Mouse (Mus musculus): ENCODE measurements around the gene Gm12695. TPM values are rescaled to one million over a fixed set of nuclear protein-coding genes. Genes with fewer than 3 reads are reported as not detected.
A peak's percentile ranks its signal among the peaks of the same experiment; 100 is the strongest.

The Gm12695 gene
- not detected in 2 replicates for polyA plus RNA-seq (2015; fragmentation: Nextera tagmentation; extraction: Ambion mirVana)

DNA sequence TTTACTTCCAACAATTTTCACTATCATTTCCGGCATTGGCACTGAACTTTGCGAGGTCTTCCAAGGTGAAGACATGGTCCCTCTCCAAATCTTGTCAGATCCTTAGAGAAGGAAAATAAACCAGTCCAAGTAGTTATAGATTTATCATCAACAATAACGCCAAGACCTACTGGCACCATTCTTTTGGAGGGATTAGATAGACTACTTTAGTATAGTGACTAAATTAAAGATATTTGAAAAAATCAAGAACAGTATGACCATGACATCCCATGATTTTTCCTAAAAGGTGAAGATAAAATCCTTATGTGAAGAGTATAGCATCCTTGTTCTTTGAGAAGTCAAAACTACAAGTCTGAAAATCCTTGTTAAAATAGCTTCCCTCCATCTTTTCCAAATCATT lies at the start of gene Gm12695:
Gene Gm12695 (minus strand): TSS at position 101 of the 400 bp plus-strand sequence.
- no peak for ATAC-seq (replicated peaks)
- 97% methylated on average over 3 of the region's 3 CpGs for WGBS
- no peaks in the 10 kb centered on the region for H3K27me3 ChIP-seq (replicated peaks)
- H3K4me3 ChIP-seq: no peak within 1 kb of the TSS
- H3K9me3 ChIP-seq: no peaks in the 10 kb centered on the region
- no peak within 1 kb of the TSS for H3K4me2 ChIP-seq
- H3K9ac ChIP-seq: no peak within 1 kb of the TSS
- H3K36me3 ChIP-seq (replicated peaks): no peaks in the 10 kb centered on the region
- H3K27ac ChIP-seq: no peak within 1 kb of the TSS
- no peaks in the 10 kb centered on the region for H3K4me1 ChIP-seq

- Histone ChIP-seq H3K27me3 (replicated peaks) (no peaks in the 10 kb centered on the region), H3K36me3 (replicated peaks) (no peaks in the 10 kb centered on the region), H3K4me1 (no peaks in the 10 kb centered on the region), H3K4me2 (no peak overlapping the region), H3K9me3 (no peaks in the 10 kb centered on the region), H3K27ac (no peak overlapping the region), H3K9ac (no peak overlapping the region), H3K4me3 (no peak overlapping the region)
- ATAC-seq (replicated peaks): no peak
- 85% methylated on average over 4 of the region's 4 CpGs for WGBS
Observed at GRCm38 (mm10) chr4:96825540-96826045, 40.6 kb upstream of the Gm12695 start.

DNA sequence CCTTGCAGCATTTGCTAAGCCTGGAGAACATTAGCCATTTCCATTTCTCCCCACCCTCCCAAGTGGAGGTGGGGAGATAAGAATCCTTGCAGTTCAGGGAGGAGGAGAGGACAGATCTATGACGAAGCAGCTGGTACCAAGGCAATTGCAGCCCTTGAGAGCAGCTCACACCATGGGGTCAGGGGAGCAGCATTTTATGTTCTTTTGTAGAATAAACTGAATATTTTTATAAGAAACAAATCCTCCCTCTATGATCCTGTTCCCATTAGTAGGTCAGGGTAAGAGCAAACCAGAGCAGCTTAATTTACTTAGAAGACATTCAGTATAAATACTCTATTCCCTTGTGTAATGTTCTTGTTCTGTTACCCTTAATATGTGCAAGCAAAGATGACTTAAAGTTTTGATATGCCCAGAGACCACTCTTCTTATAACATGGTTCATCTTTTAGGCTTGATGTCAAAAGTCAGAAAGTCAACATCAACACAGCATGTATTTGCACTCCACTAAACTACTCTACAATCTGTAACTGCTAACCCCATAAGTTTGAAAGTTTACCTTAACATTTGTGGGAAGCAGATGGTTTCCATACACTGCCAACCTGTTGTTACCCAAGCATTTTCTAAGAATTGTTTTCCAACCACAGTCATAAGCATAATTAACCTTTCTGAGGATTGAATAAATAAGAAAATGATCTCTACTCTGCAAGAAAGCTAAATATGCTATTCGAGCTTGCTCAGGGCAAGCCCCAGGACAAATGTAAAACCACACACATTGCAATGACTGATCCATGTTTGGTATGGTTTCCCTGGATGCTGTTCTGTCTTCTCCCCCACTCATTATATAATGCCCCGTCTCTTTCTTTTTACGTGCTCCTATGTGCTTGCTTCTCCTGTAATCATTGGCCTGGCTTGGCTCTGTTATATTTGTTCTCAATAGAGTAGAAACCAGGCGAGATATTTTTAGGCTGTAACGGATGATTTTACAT lies 22.1 kb upstream of the Gm12695 start:
- 81% methylated on average over 6 of the region's 6 CpGs for WGBS

GRCm38 (mm10) chr4:96799380-96800157 lies 14.6 kb upstream of the Gm12695 start:
- H3K4me2 ChIP-seq: no peak overlapping the region
- H3K4me1 ChIP-seq: no peaks in the 10 kb centered on the region
- no peaks in the 10 kb centered on the region for H3K27me3 ChIP-seq (replicated peaks)
- WGBS: 37% methylated on average over 7 of the region's 7 CpGs
- ATAC-seq (replicated peaks): peak; percentile 77; the same call in 1 of the 2 replicates
- no peak overlapping the region for H3K9ac ChIP-seq
- no peaks in the 10 kb centered on the region for H3K36me3 ChIP-seq (replicated peaks)
- H3K4me3 ChIP-seq: no peak overlapping the region
- no peaks in the 10 kb centered on the region for H3K9me3 ChIP-seq
- H3K27ac ChIP-seq: no peak overlapping the region

More for the DNA sequence above, 22.1 kb upstream of the Gm12695 start:
- Histone ChIP-seq H3K27me3 (replicated peaks) (no peaks in the 10 kb centered on the region), H3K9ac (no peak overlapping the region), H3K36me3 (replicated peaks) (no peaks in the 10 kb centered on the region), H3K4me1 (no peaks in the 10 kb centered on the region), H3K27ac (no peak overlapping the region), H3K9me3 (no peaks in the 10 kb centered on the region), H3K4me2 (no peak overlapping the region), H3K4me3 (no peak overlapping the region)
- ATAC-seq (replicated peaks): no peak

DNA sequence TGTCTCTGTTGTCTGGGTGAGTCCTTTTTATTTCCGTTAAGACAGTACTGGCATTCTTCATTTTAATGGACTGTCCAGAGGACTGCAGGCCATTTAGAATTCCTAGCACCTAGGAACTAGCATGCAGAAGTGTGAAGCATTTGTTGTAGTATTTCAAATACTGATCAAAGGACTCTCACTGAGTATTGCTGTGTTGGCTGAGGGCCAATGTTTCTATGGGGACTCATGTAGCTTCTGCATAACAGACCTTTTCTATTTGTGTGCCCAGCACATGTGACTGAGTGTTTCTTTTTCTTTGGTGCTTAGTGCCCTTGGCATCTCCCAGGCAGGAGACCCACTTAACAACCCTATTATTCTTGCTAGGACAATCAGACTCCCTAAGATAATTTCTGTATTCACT lies 12.6 kb upstream of the Gm12695 start:
- Histone ChIP-seq H3K27ac (no peak overlapping the region), H3K4me2 (no peak overlapping the region), H3K9me3 (no peaks in the 10 kb centered on the region), H3K4me3 (no peak overlapping the region), H3K9ac (no peak overlapping the region), H3K27me3 (replicated peaks) (no peaks in the 10 kb centered on the region), H3K4me1 (no peaks in the 10 kb centered on the region), H3K36me3 (replicated peaks) (no peaks in the 10 kb centered on the region)
- ATAC-seq (replicated peaks): peak; percentile 73
- 44% methylated on average over 1 of the region's 1 CpGs for WGBS

- no peaks in the 10 kb centered on the region for H3K9me3 ChIP-seq
- H3K9ac ChIP-seq: no peak overlapping the region
- no peak overlapping the region for H3K27ac ChIP-seq
- no peak for ATAC-seq (replicated peaks)
- no peaks in the 10 kb centered on the region for H3K4me1 ChIP-seq
- no peaks in the 10 kb centered on the region for H3K27me3 ChIP-seq (replicated peaks)
- no peak overlapping the region for H3K4me2 ChIP-seq
- no peak overlapping the region for H3K4me3 ChIP-seq
- H3K36me3 ChIP-seq (replicated peaks): no peaks in the 10 kb centered on the region
Observed at GRCm38 (mm10) chr4:96791301-96791700, 6.3 kb upstream of the Gm12695 start.

- 66% methylated on average over 3 of the region's 3 CpGs for WGBS
- no peaks in the 10 kb centered on the region for H3K9me3 ChIP-seq
- ATAC-seq (replicated peaks): no peak
- H3K4me3 ChIP-seq: no peak overlapping the region
- no peaks in the 10 kb centered on the region for H3K4me1 ChIP-seq
- H3K4me2 ChIP-seq: no peak overlapping the region
- no peak overlapping the region for H3K27ac ChIP-seq
- H3K27me3 ChIP-seq (replicated peaks): no peaks in the 10 kb centered on the region
- no peaks in the 10 kb centered on the region for H3K36me3 ChIP-seq (replicated peaks)
- no peak overlapping the region for H3K9ac ChIP-seq
Observed at GRCm38 (mm10) chr4:96789905-96790304, 4.9 kb upstream of the Gm12695 start.

DNA sequence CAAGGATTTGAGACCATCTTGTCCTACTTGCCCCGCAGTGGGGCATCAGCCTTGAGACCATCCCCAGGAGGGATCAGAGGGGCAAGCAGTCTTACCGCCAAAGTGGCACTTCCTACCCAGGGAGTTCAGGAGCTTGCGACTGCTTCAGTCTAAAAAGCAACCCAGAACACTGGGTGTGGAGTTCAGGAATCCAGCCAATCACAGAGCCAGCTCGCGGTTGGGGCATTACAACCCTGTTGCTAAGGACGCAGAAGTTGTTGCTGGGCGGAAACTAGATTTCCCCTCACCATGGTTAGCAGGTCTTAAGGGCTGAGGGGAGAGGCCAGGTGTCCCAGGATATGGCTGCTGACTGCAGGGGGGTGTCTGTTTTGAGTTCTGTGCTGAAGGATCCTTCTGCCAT lies 1.6 kb upstream of the Gm12695 start:
- WGBS: 24% methylated on average over 7 of the region's 7 CpGs

GRCm38 (mm10) chr4:96772966-96773566 lies 11.9 kb downstream of the Gm12695 start:
- H3K9me3 ChIP-seq: no peaks in the 10 kb centered on the region
- no peaks in the 10 kb centered on the region for H3K27me3 ChIP-seq (replicated peaks)
- H3K4me1 ChIP-seq: no peaks in the 10 kb centered on the region
- no peak overlapping the region for H3K27ac ChIP-seq
- no peaks in the 10 kb centered on the region for H3K36me3 ChIP-seq (replicated peaks)
- no peak overlapping the region for H3K9ac ChIP-seq
- ATAC-seq (replicated peaks): no peak
- WGBS: 66% methylated on average over 3 of the region's 3 CpGs
- no peak overlapping the region for H3K4me2 ChIP-seq
- H3K4me3 ChIP-seq: no peak overlapping the region

More for the DNA sequence above, 1.6 kb upstream of the Gm12695 start:
- Histone ChIP-seq H3K36me3 (replicated peaks) (no peaks in the 10 kb centered on the region), H3K9ac (no peak overlapping the region), H3K4me1 (no peaks in the 10 kb centered on the region), H3K4me2 (no peak overlapping the region), H3K4me3 (no peak overlapping the region), H3K27me3 (replicated peaks) (no peaks in the 10 kb centered on the region), H3K27ac (no peak overlapping the region), H3K9me3 (no peaks in the 10 kb centered on the region)
- ATAC-seq (replicated peaks): no peak

DNA sequence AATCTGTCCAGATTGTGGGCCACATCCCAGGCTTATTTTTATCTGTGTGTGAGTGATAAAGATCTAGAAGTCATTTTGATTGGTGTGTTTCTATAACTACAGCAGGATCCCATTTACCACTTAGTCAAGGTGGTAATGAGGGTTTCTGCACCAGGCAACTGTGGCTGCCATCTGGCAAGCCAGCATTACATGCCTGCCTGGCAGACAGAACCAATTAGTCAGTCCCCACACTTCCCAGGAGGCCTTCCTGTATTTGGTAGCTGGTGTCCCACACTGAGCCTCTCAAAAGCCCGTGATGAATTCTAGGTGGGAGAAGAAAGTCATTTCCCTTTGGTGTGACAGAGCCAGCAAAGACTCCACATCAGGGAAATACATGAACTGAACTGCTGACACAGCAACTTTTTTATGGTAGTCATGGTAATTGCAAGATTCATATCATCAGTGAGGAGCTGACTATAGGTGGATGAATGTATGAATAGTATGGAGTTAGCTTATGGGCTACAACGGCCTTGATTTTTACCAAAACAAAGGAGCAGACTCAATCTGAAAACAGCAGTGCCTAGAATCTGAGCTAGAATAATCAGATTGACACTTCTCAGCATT lies 18.5 kb downstream of the Gm12695 start:
- ATAC-seq (replicated peaks): peak; percentile 67
- no peaks in the 10 kb centered on the region for H3K36me3 ChIP-seq (replicated peaks)
- H3K9ac ChIP-seq: no peak overlapping the region
- H3K4me1 ChIP-seq: no peaks in the 10 kb centered on the region
- H3K9me3 ChIP-seq: no peaks in the 10 kb centered on the region
- 59% methylated on average over 2 of the region's 2 CpGs for WGBS
- no peak overlapping the region for H3K4me2 ChIP-seq
- no peak overlapping the region for H3K27ac ChIP-seq
- H3K27me3 ChIP-seq (replicated peaks): no peaks in the 10 kb centered on the region
- H3K4me3 ChIP-seq: no peak overlapping the region

DNA sequence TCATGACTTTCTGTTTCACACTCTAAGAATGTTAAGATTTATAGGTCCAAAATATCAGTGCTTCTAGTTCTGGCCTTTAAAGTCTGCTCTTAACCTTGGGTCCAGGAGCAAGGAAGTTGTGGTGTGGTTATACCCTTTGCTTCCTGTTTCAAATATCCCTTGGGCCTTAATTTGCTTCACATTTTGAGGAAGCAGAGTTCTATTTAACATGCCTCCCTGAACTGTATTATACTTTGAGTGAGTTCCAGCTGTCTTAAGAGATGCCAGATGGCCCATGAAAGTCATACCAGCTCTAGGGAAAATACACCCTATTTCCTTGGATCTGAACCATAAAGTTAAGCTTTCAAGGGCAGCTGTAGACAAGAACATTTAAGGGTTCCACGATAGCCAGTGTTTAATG lies 33.0 kb downstream of the Gm12695 start:
- no peak for ATAC-seq (replicated peaks)
- H3K36me3 ChIP-seq (replicated peaks): no peaks in the 10 kb centered on the region

DNA sequence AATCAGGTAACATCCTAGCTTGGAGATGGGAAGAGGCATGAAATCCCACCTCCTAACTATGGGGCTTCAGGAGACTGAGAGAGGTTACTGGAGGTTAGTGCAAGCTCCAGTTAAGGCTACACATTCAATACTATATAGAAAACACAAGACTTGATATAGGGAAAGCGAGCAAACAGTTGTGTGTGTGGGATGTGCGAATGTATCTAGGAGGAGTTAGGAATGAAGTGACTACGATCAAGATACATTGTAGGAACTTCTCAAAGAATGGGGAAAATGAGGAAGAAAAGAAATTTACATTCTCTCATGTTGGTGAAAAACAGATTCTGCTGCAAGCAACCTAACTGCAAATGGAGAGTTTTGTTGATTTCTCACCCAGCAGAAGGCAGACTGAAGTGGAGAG lies 44.5 kb downstream of the Gm12695 start:
- Histone ChIP-seq H3K9ac (no peak overlapping the region), H3K4me3 (no peak overlapping the region), H3K27me3 (replicated peaks) (no peaks in the 10 kb centered on the region), H3K36me3 (replicated peaks) (no peaks in the 10 kb centered on the region), H3K4me1 (no peaks in the 10 kb centered on the region), H3K4me2 (no peak overlapping the region), H3K27ac (no peak overlapping the region), H3K9me3 (no peaks in the 10 kb centered on the region)
- ATAC-seq (replicated peaks): no peak
- 96% methylated on average over 3 of the region's 3 CpGs for WGBS

More for the DNA sequence above, 33.0 kb downstream of the Gm12695 start:
- Histone ChIP-seq H3K27ac (no peak overlapping the region), H3K4me2 (no peak overlapping the region), H3K4me1 (no peaks in the 10 kb centered on the region), H3K9ac (no peak overlapping the region), H3K4me3 (no peak overlapping the region), H3K9me3 (no peaks in the 10 kb centered on the region), H3K27me3 (replicated peaks) (no peaks in the 10 kb centered on the region)
- 79% methylated on average over 1 of the region's 1 CpGs for WGBS

Data from midbrain, embryonic 15.5 days (tissue).